Mouse (Mus musculus): ENCODE measurements around the gene Dst.

- no peak for TF ChIP-seq POLR2A (IDR thresholded peaks at IDR 0.05; ENCODE audit: insufficient read depth, low read depth, low read length)
- TF ChIP-seq CTCF (IDR thresholded peaks at IDR 0.05): no peak
- no peak for TF ChIP-seq EP300 (IDR thresholded peaks at IDR 0.05; ENCODE audit: insufficient read depth, low read depth, low read length)
Measured at GRCm38 (mm10) chr1:34028722-34029121, 120.7 kb downstream of the Dst start.
